Mouse (Mus musculus): ENCODE data around the gene Syt16. TPM values are rescaled to one million over a fixed set of nuclear protein-coding genes. Genes with fewer than 3 reads are reported as not detected.

The Syt16 gene
- polyA plus RNA-seq, 1 experiment from 2014 or later = 9.7 TPM

GRCm38 (mm10) chr12:74014739-74015270 is 17.3 kb downstream of the Syt16 start:
- no peak overlapping the region for H3K27ac ChIP-seq
- no peak for ATAC-seq (ENCODE audit: insufficient number of reproducible peaks, insufficient read depth, low FRiP score, low TSS enrichment, low read depth)
- 60% methylated on average over 7 of the region's 7 CpGs for WGBS
- H3K4me3 ChIP-seq = no peak overlapping the region
- no peaks in the 10 kb centered on the region for H3K36me3 ChIP-seq
- H3K27me3 ChIP-seq = no peaks in the 10 kb centered on the region
- H3K4me1 ChIP-seq = peaks cover 5% of the 10 kb centered on the region
- H3K9ac ChIP-seq = no peak overlapping the region
- H3K9me3 ChIP-seq = no peaks in the 10 kb centered on the region
- H3K4me2 ChIP-seq = no peak overlapping the region

GRCm38 (mm10) chr12:74015491-74015890 is 18.0 kb downstream of the Syt16 start:
- H3K27me3 ChIP-seq = no peaks in the 10 kb centered on the region
- no peak for ATAC-seq (ENCODE audit: insufficient number of reproducible peaks, insufficient read depth, low FRiP score, low TSS enrichment, low read depth)
- 57% methylated on average over 5 of the region's 5 CpGs for WGBS
- H3K27ac ChIP-seq = no peak overlapping the region
- H3K9me3 ChIP-seq = no peaks in the 10 kb centered on the region
- H3K9ac ChIP-seq = no peak overlapping the region
- no peak overlapping the region for H3K4me3 ChIP-seq
- no peaks in the 10 kb centered on the region for H3K36me3 ChIP-seq
- H3K4me1 ChIP-seq = peaks cover 5% of the 10 kb centered on the region
- no peak overlapping the region for H3K4me2 ChIP-seq

GRCm38 (mm10) chr12:74023260-74023659 is 25.8 kb downstream of the Syt16 start:
- Histone ChIP-seq H3K9me3 (no peaks in the 10 kb centered on the region), H3K4me3 (no peak overlapping the region), H3K27me3 (no peaks in the 10 kb centered on the region), H3K9ac (no peak overlapping the region), H3K27ac (no peak overlapping the region), H3K4me1 (no peaks in the 10 kb centered on the region), H3K4me2 (no peak overlapping the region), H3K36me3 (no peaks in the 10 kb centered on the region)
- 56% methylated on average over 5 of the region's 5 CpGs for WGBS
- no peak for ATAC-seq (ENCODE audit: insufficient number of reproducible peaks, insufficient read depth, low FRiP score, low TSS enrichment, low read depth)

GRCm38 (mm10) chr12:74024912-74025311 is 27.5 kb downstream of the Syt16 start:
- Histone ChIP-seq H3K9ac (no peak overlapping the region), H3K9me3 (no peaks in the 10 kb centered on the region), H3K4me2 (no peak overlapping the region), H3K36me3 (no peaks in the 10 kb centered on the region), H3K4me3 (no peak overlapping the region), H3K27ac (no peak overlapping the region), H3K4me1 (no peaks in the 10 kb centered on the region), H3K27me3 (no peaks in the 10 kb centered on the region)
- 90% methylated on average over 2 of the region's 2 CpGs for WGBS
- ATAC-seq (ENCODE audit: insufficient number of reproducible peaks, insufficient read depth, low FRiP score, low TSS enrichment, low read depth) = no peak

- no peak overlapping the region for H3K9ac ChIP-seq
- H3K9me3 ChIP-seq = no peaks in the 10 kb centered on the region
- no peaks in the 10 kb centered on the region for H3K27me3 ChIP-seq
- no peak overlapping the region for H3K27ac ChIP-seq
- no peak overlapping the region for H3K4me3 ChIP-seq
- 92% methylated on average over 5 of the region's 5 CpGs for WGBS
- H3K36me3 ChIP-seq = no peaks in the 10 kb centered on the region
- H3K4me1 ChIP-seq = no peaks in the 10 kb centered on the region
- H3K4me2 ChIP-seq = no peak overlapping the region
- no peak for ATAC-seq (ENCODE audit: insufficient number of reproducible peaks, insufficient read depth, low FRiP score, low TSS enrichment, low read depth)
Observed at GRCm38 (mm10) chr12:74043225-74043624, 45.8 kb downstream of the Syt16 start.

GRCm38 (mm10) chr12:74043755-74044154 is 46.3 kb downstream of the Syt16 start:
- Histone ChIP-seq H3K9me3 (no peaks in the 10 kb centered on the region), H3K27me3 (no peaks in the 10 kb centered on the region), H3K36me3 (no peaks in the 10 kb centered on the region), H3K4me2 (no peak overlapping the region), H3K27ac (no peak overlapping the region), H3K4me1 (no peaks in the 10 kb centered on the region), H3K9ac (no peak overlapping the region), H3K4me3 (no peak overlapping the region)
- 69% methylated on average over 6 of the region's 6 CpGs for WGBS
- no peak for ATAC-seq (ENCODE audit: insufficient number of reproducible peaks, insufficient read depth, low FRiP score, low TSS enrichment, low read depth)

- H3K9me3 ChIP-seq = no peaks in the 10 kb centered on the region
- no peak overlapping the region for H3K4me3 ChIP-seq
- WGBS = 87% methylated on average over 4 of the region's 4 CpGs
- H3K9ac ChIP-seq = no peak overlapping the region
- H3K36me3 ChIP-seq = no peaks in the 10 kb centered on the region
- no peak for ATAC-seq (ENCODE audit: insufficient number of reproducible peaks, insufficient read depth, low FRiP score, low TSS enrichment, low read depth)
- no peaks in the 10 kb centered on the region for H3K27me3 ChIP-seq
- H3K27ac ChIP-seq = no peak overlapping the region
- H3K4me1 ChIP-seq = no peaks in the 10 kb centered on the region
- H3K4me2 ChIP-seq = no peak overlapping the region
Observed at GRCm38 (mm10) chr12:74044241-74044640, 46.8 kb downstream of the Syt16 start.

- Histone ChIP-seq H3K27ac (no peak overlapping the region), H3K9me3 (no peaks in the 10 kb centered on the region), H3K4me1 (no peaks in the 10 kb centered on the region), H3K27me3 (no peaks in the 10 kb centered on the region), H3K36me3 (no peaks in the 10 kb centered on the region), H3K4me2 (no peak overlapping the region), H3K4me3 (no peak overlapping the region), H3K9ac (no peak overlapping the region)
- no peak for ATAC-seq (ENCODE audit: insufficient number of reproducible peaks, insufficient read depth, low FRiP score, low TSS enrichment, low read depth)
- 56% methylated on average over 12 of the region's 12 CpGs for WGBS
Observed at GRCm38 (mm10) chr12:74055336-74055931, 58.0 kb downstream of the Syt16 start.

- no peak overlapping the region for H3K4me3 ChIP-seq
- no peak overlapping the region for H3K9ac ChIP-seq
- no peak overlapping the region for H3K4me2 ChIP-seq
- H3K36me3 ChIP-seq = no peaks in the 10 kb centered on the region
- no peaks in the 10 kb centered on the region for H3K27me3 ChIP-seq
- WGBS = 79% methylated on average over 2 of the region's 2 CpGs
- no peaks in the 10 kb centered on the region for H3K9me3 ChIP-seq
- ATAC-seq (ENCODE audit: insufficient number of reproducible peaks, insufficient read depth, low FRiP score, low TSS enrichment, low read depth) = no peak
- no peaks in the 10 kb centered on the region for H3K4me1 ChIP-seq
- no peak overlapping the region for H3K27ac ChIP-seq
Observed at GRCm38 (mm10) chr12:74056162-74056561, 58.7 kb downstream of the Syt16 start.

- no peak overlapping the region for H3K4me3 ChIP-seq
- H3K27ac ChIP-seq = no peak overlapping the region
- no peak for ATAC-seq (ENCODE audit: insufficient number of reproducible peaks, insufficient read depth, low FRiP score, low TSS enrichment, low read depth)
- WGBS = 92% methylated on average over 1 of the region's 1 CpGs
- H3K27me3 ChIP-seq = no peaks in the 10 kb centered on the region
- H3K9me3 ChIP-seq = no peaks in the 10 kb centered on the region
- no peaks in the 10 kb centered on the region for H3K36me3 ChIP-seq
- no peaks in the 10 kb centered on the region for H3K4me1 ChIP-seq
- no peak overlapping the region for H3K4me2 ChIP-seq
- no peak overlapping the region for H3K9ac ChIP-seq
Observed at GRCm38 (mm10) chr12:74062547-74062946, 65.1 kb downstream of the Syt16 start.

GRCm38 (mm10) chr12:74068912-74069311 is 71.5 kb downstream of the Syt16 start:
- no peak for ATAC-seq (ENCODE audit: insufficient number of reproducible peaks, insufficient read depth, low FRiP score, low TSS enrichment, low read depth)
- no peak overlapping the region for H3K4me2 ChIP-seq
- no peak overlapping the region for H3K27ac ChIP-seq
- no peaks in the 10 kb centered on the region for H3K4me1 ChIP-seq
- 95% methylated on average over 1 of the region's 1 CpGs for WGBS
- no peaks in the 10 kb centered on the region for H3K9me3 ChIP-seq
- no peaks in the 10 kb centered on the region for H3K27me3 ChIP-seq
- no peaks in the 10 kb centered on the region for H3K36me3 ChIP-seq
- no peak overlapping the region for H3K4me3 ChIP-seq
- no peak overlapping the region for H3K9ac ChIP-seq

- no peak overlapping the region for H3K4me3 ChIP-seq
- no peaks in the 10 kb centered on the region for H3K4me1 ChIP-seq
- no peaks in the 10 kb centered on the region for H3K9me3 ChIP-seq
- no peak for ATAC-seq (ENCODE audit: insufficient number of reproducible peaks, insufficient read depth, low FRiP score, low TSS enrichment, low read depth)
- H3K27me3 ChIP-seq = no peaks in the 10 kb centered on the region
- no peaks in the 10 kb centered on the region for H3K36me3 ChIP-seq
- H3K4me2 ChIP-seq = no peak overlapping the region
- H3K9ac ChIP-seq = no peak overlapping the region
- 80% methylated on average over 3 of the region's 3 CpGs for WGBS
- no peak overlapping the region for H3K27ac ChIP-seq
Observed at GRCm38 (mm10) chr12:74075590-74075989, 78.1 kb downstream of the Syt16 start.
